Mouse (Mus musculus) stomach, postnatal 0 days (tissue): ENCODE measurements around the gene Lrrc28. TPM values are rescaled to one million over a fixed set of nuclear protein-coding genes. Genes with fewer than 3 reads are reported as not detected.
"Not testable (repeated sequence)": the region's sequence is repeated elsewhere in the genome, so short reads cannot be mapped to it uniquely, and the experiment has no call there.

ENCODE experiments used
- ATAC-seq: fragments of 200-750 bp; cut with Nextera tagmentation; 2 replicates; pipeline ENCODE4 v1.8.0; 2017; ENCODE audit not compliant: low FRiP score, low TSS enrichment
- DNase-seq: peaks from one replicate; pipeline ENCODE4 v3.0.0-alpha.2; 2016; ENCODE audit warnings: low spot score
- H3K27ac ChIP-seq: fragments of 300-500 bp; sonication (generic); replicated peaks from 2 replicates; pipeline ENCODE4 v1.5.1; 2014; ENCODE audit warnings: mild to moderate bottlenecking, control low read depth
- H3K27me3 ChIP-seq: fragments of 300-500 bp; sonication (generic); 2 replicates; pipeline ENCODE4 v1.6.1; 2014; ENCODE audit warnings: low read length; ENCODE audit not compliant: control insufficient read depth, insufficient read depth
- H3K36me3 ChIP-seq: fragments of 300-500 bp; sonication (generic); 2 replicates; pipeline ENCODE4 v1.6.1; 2014; ENCODE audit warnings: low read length, mixed read lengths; ENCODE audit not compliant: control insufficient read depth, insufficient read depth
- H3K4me1 ChIP-seq: fragments of 300-500 bp; sonication (generic); replicated peaks from 2 replicates; pipeline ENCODE4 v1.6.1; 2014; ENCODE audit warnings: antibody characterized with exemption; ENCODE audit not compliant: control insufficient read depth, insufficient read depth
- H3K4me2 ChIP-seq: fragments of 300-500 bp; sonication (generic); replicated peaks from 2 replicates; pipeline ENCODE4 v1.6.1; 2014; ENCODE audit warnings: low read depth, mild to moderate bottlenecking, control low read depth, moderate library complexity
- H3K4me3 ChIP-seq: fragments of 300-500 bp; sonication (generic); 2 replicates; pipeline ENCODE4 v1.5.1; 2014; ENCODE audit warnings: low read depth, low read length, control low read depth
- H3K9ac ChIP-seq: fragments of 300-500 bp; sonication (generic); 2 replicates; pipeline ENCODE4 v1.6.1; 2014; ENCODE audit warnings: mild to moderate bottlenecking, low read length, control low read depth, mixed read lengths
- H3K9me3 ChIP-seq: fragments of 300-500 bp; sonication (generic); 2 replicates; pipeline ENCODE4 v1.6.1; 2016; ENCODE audit warnings: low read length; ENCODE audit not compliant: control insufficient read depth
- CTCF ChIP-seq: IDR thresholded peaks from 2 replicates; pipeline ENCODE4 v1.5.1; 2016; ENCODE audit warnings: antibody characterized with exemption, low read depth, mild to moderate bottlenecking, moderate library complexity
- EP300 ChIP-seq: optimal IDR thresholded peaks from 2 replicates; pipeline ENCODE3; 2016; ENCODE audit warnings: antibody characterized with exemption
- WGBS: fragments of 180-500 bp; shearing (Covaris S2); extraction: QIAGEN DNeasy Blood & Tissue Kit; methylation state at CpG from one replicate; pipeline ENCODE4 v1.1.7; 2014; 5-methylcytosine and 5-hydroxymethylcytosine counted together
- polyA plus RNA-seq: library from polyadenylated mRNA; unstranded; fragments of >200 nt; fragmentation: Nextera tagmentation; extraction: Ambion mirVana; gene quantifications from 2 replicates; pipeline ENCODE4 v1.2.1, GENCODE M21; 2015

Gene Lrrc28
- polyA plus RNA-seq, 1 experiment from 2014 or later: 66.0 TPM

GRCm38 (mm10) chr7:67528063-67528811 is 116.8 kb downstream of the Lrrc28 start:
- no peak overlapping the region for H3K9ac ChIP-seq
- TF ChIP-seq EP300 (no peak), CTCF (no peak)
- H3K27ac ChIP-seq: 0 out of 2 replicates have a peak overlapping the region, but pooled peaks have one; percentile 14
- H3K36me3 ChIP-seq: no peaks in the 10 kb centered on the region
- H3K4me2 ChIP-seq: no peak overlapping the region; the same call in 1 of the 2 replicates
- 0 out of 2 replicates have a peak, but pooled peaks cover 2% of the 10 kb centered on the region for H3K4me1 ChIP-seq
- peak; percentile 73 for ATAC-seq
- WGBS: 29% methylated on average over 10 of the region's 10 CpGs
- peak; percentile 79 for DNase-seq
- no peak overlapping the region for H3K4me3 ChIP-seq
- no peaks in the 10 kb centered on the region for H3K9me3 ChIP-seq
- no peaks in the 10 kb centered on the region for H3K27me3 ChIP-seq

GRCm38 (mm10) chr7:67525886-67526580 is 119.0 kb downstream of the Lrrc28 start:
- DNase-seq: no peak
- no peak overlapping the region for H3K9ac ChIP-seq
- no peak overlapping the region for H3K4me3 ChIP-seq
- H3K4me2 ChIP-seq: no peak overlapping the region
- WGBS: 63% methylated on average over 3 of the region's 3 CpGs
- TF ChIP-seq EP300 (no peak), CTCF (no peak)
- no peaks in the 10 kb centered on the region for H3K36me3 ChIP-seq
- ATAC-seq: no peak
- 0 out of 2 replicates have a peak overlapping the region, but pooled peaks have one; percentile 8 for H3K27ac ChIP-seq
- 0 out of 2 replicates have a peak, but pooled peaks cover 2% of the 10 kb centered on the region for H3K4me1 ChIP-seq
- no peaks in the 10 kb centered on the region for H3K27me3 ChIP-seq
- H3K9me3 ChIP-seq: no peaks in the 10 kb centered on the region

- DNase-seq, ATAC-seq, H3K36me3 ChIP-seq, H3K4me1 ChIP-seq, H3K4me3 ChIP-seq, H3K27me3 ChIP-seq, H3K4me2 ChIP-seq, H3K9me3 ChIP-seq, H3K27ac ChIP-seq, H3K9ac ChIP-seq: not testable (repeated sequence)
- WGBS: 91% methylated on average over 8 of the region's 8 CpGs
Measured at GRCm38 (mm10) chr7:67524069-67524468, 121.0 kb downstream of the Lrrc28 start.

GRCm38 (mm10) chr7:67523400-67523799 is 121.7 kb downstream of the Lrrc28 start:
- Histone ChIP-seq H3K4me1 (0 out of 2 replicates have a peak, but pooled peaks cover 2% of the 10 kb centered on the region), H3K9me3 (no peaks in the 10 kb centered on the region), H3K4me2 (no peak overlapping the region), H3K36me3 (no peaks in the 10 kb centered on the region), H3K9ac (no peak overlapping the region), H3K4me3 (no peak overlapping the region), H3K27ac (no peak overlapping the region), H3K27me3 (no peaks in the 10 kb centered on the region)
- 88% methylated on average over 7 of the region's 7 CpGs for WGBS
- DNase-seq (no peak), ATAC-seq (no peak)
- TF ChIP-seq CTCF: no peak
- no peak for TF ChIP-seq EP300

GRCm38 (mm10) chr7:67521731-67522130 is 123.3 kb downstream of the Lrrc28 start:
- not testable (repeated sequence) for H3K27ac ChIP-seq, H3K9me3 ChIP-seq, H3K4me1 ChIP-seq, H3K4me2 ChIP-seq, H3K27me3 ChIP-seq, ATAC-seq, H3K9ac ChIP-seq, DNase-seq, H3K4me3 ChIP-seq, H3K36me3 ChIP-seq
- WGBS: 76% methylated on average over 3 of the region's 5 CpGs

GRCm38 (mm10) chr7:67520959-67521358 is 124.1 kb downstream of the Lrrc28 start:
- H3K36me3 ChIP-seq: no peaks in the 10 kb centered on the region
- no peak for ATAC-seq
- H3K4me2 ChIP-seq: no peak overlapping the region
- H3K27ac ChIP-seq: no peak overlapping the region
- TF ChIP-seq EP300 (no peak), CTCF (peak; percentile 65)
- H3K4me3 ChIP-seq: no peak overlapping the region
- no peak for DNase-seq
- H3K9me3 ChIP-seq: no peaks in the 10 kb centered on the region
- 81% methylated on average over 4 of the region's 4 CpGs for WGBS
- H3K9ac ChIP-seq: no peak overlapping the region
- no peaks in the 10 kb centered on the region for H3K27me3 ChIP-seq
- no peaks in the 10 kb centered on the region for H3K4me1 ChIP-seq
